Mouse (Mus musculus): ENCODE data around the gene Nom1.
"Not testable (repeated sequence)": the region's sequence is repeated elsewhere in the genome, so short reads cannot be mapped to it uniquely, and the experiment has no call there.

Gene Nom1

DNA sequence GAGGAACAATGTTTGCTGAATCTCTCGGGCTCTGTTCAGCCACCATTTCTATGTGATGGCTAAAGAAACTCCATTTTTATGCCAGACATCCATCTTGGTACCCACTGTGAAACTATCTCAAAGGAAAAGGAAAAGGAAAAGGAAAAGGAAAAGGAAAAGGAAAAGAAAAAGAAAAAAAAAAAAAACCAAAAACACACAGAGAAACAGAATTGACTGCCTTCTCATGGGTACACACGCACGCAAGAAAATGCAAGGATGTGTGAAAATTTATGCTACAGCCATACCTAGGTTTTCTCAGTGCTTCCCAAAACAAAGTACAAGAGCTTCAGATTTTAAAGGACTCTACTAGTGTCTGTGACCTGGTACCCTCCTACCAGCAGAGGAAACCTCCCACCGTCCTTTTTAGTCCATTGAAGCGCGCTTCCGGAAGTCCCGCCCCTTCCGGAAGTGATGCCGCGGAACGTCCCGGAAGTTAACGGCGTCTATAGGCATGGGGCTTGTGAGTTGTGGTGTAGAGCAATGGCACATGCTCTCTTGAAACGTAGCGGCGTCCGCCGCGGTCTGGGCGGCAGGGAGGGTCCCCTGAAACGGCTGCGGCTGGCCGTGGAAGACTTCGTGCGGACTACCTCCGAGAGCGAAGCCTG is at the start of gene Nom1:
Gene Nom1 (plus strand): TSS at position 437 of the 644 bp plus-strand sequence.
- peak; percentile 89 to 92 for DNase-seq

- DNase-seq = no peak
These were observed 46.9 kb upstream of the Nom1 start for GRCm38 (mm10) chr5:29387591-29387990.

DNA sequence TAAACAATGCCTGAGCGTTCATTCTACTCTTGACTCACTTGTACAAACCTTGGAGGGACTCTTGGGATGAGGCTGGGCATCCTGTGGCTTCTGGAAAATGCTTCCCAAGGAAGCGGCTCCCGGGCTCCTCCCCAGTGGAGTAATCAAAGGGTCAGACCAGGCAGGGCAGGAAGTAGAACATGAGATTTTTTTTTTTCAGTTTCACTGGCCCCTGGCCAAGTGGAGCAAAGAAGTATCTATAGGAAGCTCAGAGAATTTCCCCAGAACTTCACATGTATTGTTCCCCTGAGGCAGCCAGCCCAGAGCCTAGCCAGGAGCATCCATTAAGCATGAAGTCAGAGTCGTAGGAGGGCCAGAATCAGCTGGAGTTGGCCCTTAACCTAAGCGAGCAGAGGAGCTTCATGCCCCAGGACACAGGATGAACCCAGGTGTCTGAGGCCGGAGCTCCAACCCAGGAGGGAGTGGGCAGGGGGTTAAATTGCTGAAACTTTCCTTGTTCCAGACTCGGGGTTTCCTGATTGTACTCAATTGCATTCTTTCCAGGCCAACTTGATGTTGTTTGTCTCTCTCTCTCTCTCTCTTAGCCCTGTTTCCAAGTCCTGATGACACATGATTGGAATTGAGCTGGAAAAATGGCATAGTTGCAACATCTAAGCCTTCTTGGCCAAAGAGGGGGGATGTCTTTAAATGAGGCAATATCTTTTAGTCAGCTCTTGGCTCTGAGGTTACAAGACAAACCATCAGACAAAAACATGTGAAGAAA is 46.1 kb upstream of the Nom1 start:
- DNase-seq = peak in 1 of 2 experiments; percentile 10

GRCm38 (mm10) chr5:29388944-29389765 is 45.3 kb upstream of the Nom1 start:
- DNase-seq = peak; percentile 79 to 88

GRCm38 (mm10) chr5:29398427-29398826 is 36.0 kb upstream of the Nom1 start:
- DNase-seq = no peak

GRCm38 (mm10) chr5:29410854-29411253 is 23.6 kb upstream of the Nom1 start:
- no peak for DNase-seq

GRCm38 (mm10) chr5:29413041-29413440 is 21.4 kb upstream of the Nom1 start:
- peak in 1 of 2 experiments; percentile 4 for DNase-seq

GRCm38 (mm10) chr5:29423330-29423729 is 11.1 kb upstream of the Nom1 start:
- not testable (repeated sequence) for DNase-seq

- DNase-seq = peak; percentile 47 to 66
These were observed 451 bp downstream of the Nom1 start for GRCm38 (mm10) chr5:29434872-29435358.

DNA sequence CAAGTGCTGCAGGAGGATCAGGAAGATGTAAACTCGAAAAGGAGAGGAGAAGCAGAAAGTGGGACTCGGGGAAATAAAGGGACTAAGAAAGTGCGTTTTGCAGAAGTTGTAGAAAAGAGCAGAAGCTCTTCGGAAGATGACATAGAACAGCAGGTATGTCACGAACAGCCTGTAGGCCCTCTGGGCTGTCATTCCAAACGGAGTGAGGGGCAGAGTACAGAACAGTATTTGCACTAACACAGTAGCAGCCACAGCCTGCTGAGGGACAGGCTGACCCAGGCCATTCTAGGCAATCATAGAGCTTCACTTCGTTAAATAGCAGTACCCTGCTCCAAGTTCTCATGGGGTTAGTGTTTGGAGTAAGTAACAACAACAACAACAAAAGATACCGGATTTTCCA is 1.0 kb downstream of the Nom1 start:
- DNase-seq = no peak

GRCm38 (mm10) chr5:29436728-29437127 is 2.3 kb downstream of the Nom1 start:
- not testable (repeated sequence) for DNase-seq

- DNase-seq = no peak
These were observed 10.8 kb downstream of the Nom1 start for GRCm38 (mm10) chr5:29445275-29445674.

DNA sequence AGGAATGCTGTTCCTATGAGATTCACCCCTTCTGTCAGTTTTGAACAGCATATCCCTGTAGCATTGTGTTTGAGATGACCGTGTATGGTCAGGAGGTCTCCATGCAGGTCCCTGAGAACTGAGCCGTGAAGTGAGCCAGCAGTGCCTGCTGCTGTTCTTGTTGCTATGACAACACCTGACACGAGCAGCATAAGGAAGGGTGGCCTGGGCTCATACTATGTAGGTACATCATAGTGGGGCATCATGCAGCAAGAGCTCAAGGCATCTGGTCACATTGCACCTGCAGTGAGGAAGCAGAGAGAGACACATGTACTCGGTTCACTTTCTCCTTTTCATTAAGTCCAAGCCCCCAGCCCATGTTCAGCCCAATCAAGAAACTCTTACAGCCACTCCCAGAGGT is 17.9 kb downstream of the Nom1 start:
- no peak for DNase-seq

GRCm38 (mm10) chr5:29456895-29457656 is 22.6 kb downstream of the Nom1 start:
- DNase-seq = no peak

- DNase-seq = no peak
These were observed 28.7 kb downstream of the Nom1 start for GRCm38 (mm10) chr5:29462943-29463686.

DNA sequence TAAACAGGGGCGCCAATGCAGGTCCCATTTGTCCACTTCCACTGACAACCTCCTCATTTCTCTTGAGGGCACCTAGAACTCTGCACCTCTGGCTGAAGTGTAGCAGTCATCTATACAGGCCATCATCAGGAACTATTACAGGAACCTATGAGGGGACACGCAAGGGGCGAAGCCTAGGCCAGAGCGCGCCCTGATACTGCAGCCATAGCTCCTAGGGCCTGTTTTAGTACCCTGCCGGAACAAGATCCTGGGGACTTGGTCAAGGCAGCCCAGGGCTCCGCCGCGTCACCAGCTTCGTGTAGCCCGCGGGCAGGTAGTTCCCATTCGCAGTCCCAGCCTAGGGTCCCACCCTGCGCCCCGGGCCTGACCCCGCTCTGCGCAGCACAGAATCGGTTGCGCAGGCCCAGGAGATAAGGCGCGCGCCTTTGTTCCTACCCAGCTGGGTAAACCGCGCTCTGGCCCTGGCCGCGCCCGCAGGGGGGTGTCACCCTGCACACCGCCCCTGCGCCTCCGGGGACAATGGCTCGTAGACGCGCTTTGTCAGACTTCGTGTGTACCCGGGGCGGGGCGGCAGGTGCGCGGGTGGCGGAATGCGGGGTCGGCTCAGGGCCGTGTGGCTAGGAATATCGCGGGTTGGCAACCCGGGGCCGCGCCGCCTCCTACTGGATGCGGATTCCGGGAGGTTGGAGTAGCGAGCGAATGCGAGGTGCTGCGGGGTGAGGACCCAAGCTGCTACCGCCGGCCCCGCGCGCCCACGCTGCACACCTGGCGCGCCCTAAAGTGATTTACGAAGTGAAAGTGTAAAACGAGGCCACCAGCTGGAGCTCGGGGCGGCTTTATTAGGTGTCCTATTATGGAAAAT is 33.3 kb downstream of the Nom1 start:
- no peak for DNase-seq

GRCm38 (mm10) chr5:29468351-29469065 is 34.0 kb downstream of the Nom1 start:
- DNase-seq = no peak

DNA sequence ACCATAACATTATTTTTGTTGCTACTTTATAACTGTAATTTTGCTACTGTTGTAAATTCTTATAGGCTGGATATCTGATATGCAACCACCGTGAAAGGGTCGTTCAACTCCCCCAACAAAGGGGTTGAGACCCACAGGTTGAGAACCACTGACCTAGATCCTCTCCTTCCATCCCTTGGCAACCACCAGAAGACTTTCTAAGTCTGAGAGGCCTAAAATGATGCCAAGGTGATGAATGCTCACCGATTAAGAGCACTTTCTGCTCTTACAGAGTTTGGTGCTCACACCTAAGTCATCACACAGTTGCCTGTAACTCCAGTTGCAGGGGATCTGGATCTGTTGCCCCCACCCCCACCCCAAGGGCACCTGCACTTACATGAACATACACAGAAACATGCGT is 35.0 kb downstream of the Nom1 start:
- DNase-seq = no peak

DNA sequence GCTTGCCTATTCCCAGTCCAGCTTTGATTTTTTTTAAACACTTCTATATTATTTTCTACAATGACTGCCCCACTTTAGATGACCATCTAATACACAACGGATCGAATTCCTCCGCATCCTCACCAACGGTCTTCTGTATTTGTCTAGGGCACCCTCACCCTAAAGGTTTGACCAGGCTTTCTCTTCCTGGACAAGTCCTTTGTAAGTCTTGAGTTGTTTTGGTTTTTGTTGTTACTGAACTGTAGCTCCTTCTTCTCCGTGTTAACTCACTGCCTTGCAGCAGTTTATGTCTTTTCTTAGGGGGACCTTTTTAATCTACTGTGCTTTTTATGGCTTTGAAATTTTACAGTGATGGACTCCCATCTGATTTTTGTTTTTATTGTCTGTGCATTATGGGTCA is 35.8 kb downstream of the Nom1 start:
- no peak for DNase-seq

- DNase-seq = no peak
These were observed 36.5 kb downstream of the Nom1 start for GRCm38 (mm10) chr5:29470851-29471394.
